Comparison of ENCODE assay signal across 8 mouse cellular contexts in genomic region chr5:135149820-135150178, GRCm38 (mm10). TPM values are rescaled to one million over a fixed set of nuclear protein-coding genes. Genes with fewer than 3 reads are reported as not detected.
A peak's percentile ranks its signal among the peaks of the same experiment; 100 is the strongest.
DNase-seq lines count a peak whose midpoint lies in the region; ATAC-seq and TF ChIP-seq lines count a peak whose summit lies in the region.

No protein-coding gene starts in this region.

- H3K4me3 ChIP-seq in kidney, postnatal 0 days (replicated peaks; ENCODE audit: low read depth, low read length): peak overlapping the region; percentile 63
- H3K4me3 ChIP-seq in cortical plate, adult 2 months (ENCODE audit: insufficient read depth, low read length): peak overlapping the region; percentile 62
- H3K4me3 ChIP-seq in hindbrain, embryonic 15.5 days: peak overlapping the region; percentile 79
- peak overlapping the region; percentile 81 for H3K4me3 ChIP-seq in midbrain, embryonic 16.5 days (ENCODE audit: low read depth, low read length)

- no peak overlapping the region for H3K27ac ChIP-seq in kidney, postnatal 0 days
- H3K27ac ChIP-seq in cortical plate, adult 2 months (ENCODE audit: insufficient read depth, low read length): 0 out of 2 replicates have a peak overlapping the region, but pooled peaks have one; percentile 24
- peak overlapping the region; percentile 83 for H3K27ac ChIP-seq in hindbrain, embryonic 15.5 days (replicated peaks)
- peak overlapping the region; percentile 77 for H3K27ac ChIP-seq in midbrain, embryonic 16.5 days (ENCODE audit: low read length)

- no peak for TF ChIP-seq CTCF in kidney, postnatal 0 days (IDR thresholded peaks at IDR 0.05; ENCODE audit: low read depth)
- no peak for TF ChIP-seq CTCF in cortical plate, adult 2 months (IDR thresholded peaks at IDR 0.05; ENCODE audit: extremely low read depth, insufficient read depth, low read length)

- peak overlapping the region; percentile 75 for H3K4me2 ChIP-seq in kidney, postnatal 0 days (ENCODE audit: low read length)
- peak overlapping the region; percentile 69 for H3K4me2 ChIP-seq in hindbrain, embryonic 15.5 days
- peak overlapping the region; percentile 89 for H3K4me2 ChIP-seq in midbrain, embryonic 16.5 days (ENCODE audit: low read length)

- TF ChIP-seq POLR2A in cortical plate, adult 2 months (IDR thresholded peaks at IDR 0.05; ENCODE audit: extremely low read depth, insufficient read depth, low read length): no peak

- no peaks in the 10 kb centered on the region; the same call in 1 of the 2 replicates for H3K4me1 ChIP-seq in kidney, postnatal 0 days (replicated peaks; ENCODE audit: insufficient read depth, low read length)
- no peaks in the 10 kb centered on the region; the same call in 1 of the 2 replicates for H3K4me1 ChIP-seq in cortical plate, adult 2 months (ENCODE audit: control insufficient read depth, insufficient read depth, low read length)
- peaks cover 16% of the 10 kb centered on the region; the same call in 1 of the 2 replicates for H3K4me1 ChIP-seq in hindbrain, embryonic 15.5 days (replicated peaks)
- H3K4me1 ChIP-seq in midbrain, embryonic 16.5 days (ENCODE audit: control insufficient read depth, insufficient read depth, low read length): peaks cover 12% of the 10 kb centered on the region

- no peak for ATAC-seq in kidney, postnatal 0 days (replicated peaks; ENCODE audit: low FRiP score, low read depth)
- no peak for ATAC-seq in hindbrain, embryonic 15.5 days (ENCODE audit: low FRiP score, low read depth)
- ATAC-seq in midbrain, embryonic 16.5 days: no peak

- no peaks in the 10 kb centered on the region for H3K27me3 ChIP-seq in kidney, postnatal 0 days (ENCODE audit: insufficient read depth, low read length)
- H3K27me3 ChIP-seq in hindbrain, embryonic 15.5 days: no peaks in the 10 kb centered on the region
- no peaks in the 10 kb centered on the region for H3K27me3 ChIP-seq in midbrain, embryonic 16.5 days (ENCODE audit: control insufficient read depth, insufficient read depth, low read depth, low read length)

- peak overlapping the region; percentile 61 for H3K9ac ChIP-seq in kidney, postnatal 0 days (ENCODE audit: low read depth, low read length)
- H3K9ac ChIP-seq in hindbrain, embryonic 15.5 days: peak overlapping the region; percentile 65
- peak overlapping the region; percentile 80 for H3K9ac ChIP-seq in midbrain, embryonic 16.5 days (ENCODE audit: low read depth, low read length)

- DNase-seq in kidney, postnatal 0 days (ENCODE audit: low spot score): no peak
- no peak for DNase-seq in kidney, adult 8-10 months
- no peak for DNase-seq in right cerebral cortex, postnatal 10 days (ENCODE audit: low spot score in 2 of 2)
- no peak for DNase-seq in cerebellum, postnatal 10 days
- DNase-seq in gastrocnemius, adult 8-10 months (ENCODE audit: low spot score in 2 of 2): no peak

- under 1% methylated on average over 23 of the region's 23 CpGs for WGBS in kidney, postnatal 0 days
- WGBS in hindbrain, embryonic 15.5 days: 0% methylated on average over 22 of the region's 23 CpGs
- under 1% methylated on average over 23 of the region's 23 CpGs for WGBS in midbrain, embryonic 16.5 days

- peaks cover 10% of the 10 kb centered on the region for H3K36me3 ChIP-seq in kidney, postnatal 0 days (ENCODE audit: insufficient read depth, low read length)
- peaks cover 5% of the 10 kb centered on the region; the same call in 1 of the 2 replicates for H3K36me3 ChIP-seq in hindbrain, embryonic 15.5 days
- H3K36me3 ChIP-seq in midbrain, embryonic 16.5 days (ENCODE audit: control insufficient read depth, insufficient read depth, low read length): peaks cover 5% of the 10 kb centered on the region; the same call in 1 of the 2 replicates

- no peaks in the 10 kb centered on the region for H3K9me3 ChIP-seq in kidney, postnatal 0 days (replicated peaks; ENCODE audit: low read length)
- no peaks in the 10 kb centered on the region for H3K9me3 ChIP-seq in hindbrain, embryonic 15.5 days
- no peaks in the 10 kb centered on the region for H3K9me3 ChIP-seq in midbrain, embryonic 16.5 days (replicated peaks; ENCODE audit: control insufficient read depth, low read length, poor library complexity, severe bottlenecking)

RNA-seq across cellular contexts. Expression of gene Tbl2, which starts 0.3 kb away (rescaled TPM):
- polyA plus RNA-seq in kidney, postnatal 0 days (2015; fragmentation: Nextera tagmentation; extraction: Ambion mirVana): 14.5 and 17.4 TPM in 2 replicates
- 11.7 and 11.9 TPM in 2 replicates for polyA plus RNA-seq in cortical plate, adult 2 months (2012; rRNA removed)
- 13.9 and 16.0 TPM in 2 replicates for polyA plus RNA-seq in hindbrain, embryonic 15.5 days (2015; fragmentation: Nextera tagmentation; extraction: Ambion mirVana)
- 12.9 and 14.5 TPM in 2 replicates for polyA plus RNA-seq in midbrain, embryonic 16.5 days (2015; fragmentation: Nextera tagmentation; extraction: Ambion mirVana)
- 10 to 100 TPM in 1 of 4 experiments, 1 to 10 TPM in 3; 8.5 to 12.2 (median 8.9) TPM for total RNA-seq in gastrocnemius, adult 8-10 months (2022)

RNA-seq across cellular contexts. Expression of gene Bcl7b, which starts 18.3 kb away (rescaled TPM):
- 58.8 and 65.6 TPM in 2 replicates for polyA plus RNA-seq in kidney, postnatal 0 days (2015; fragmentation: Nextera tagmentation; extraction: Ambion mirVana)
- 43.7 and 45.3 TPM in 2 replicates for polyA plus RNA-seq in cortical plate, adult 2 months (2012; rRNA removed)
- polyA plus RNA-seq in hindbrain, embryonic 15.5 days (2015; fragmentation: Nextera tagmentation; extraction: Ambion mirVana): 38.4 and 41.4 TPM in 2 replicates
- polyA plus RNA-seq in midbrain, embryonic 16.5 days (2015; fragmentation: Nextera tagmentation; extraction: Ambion mirVana): 40.4 TPM in 2 replicates
- 10 to 100 TPM; 25.2 to 34.5 (median 28.4) TPM for total RNA-seq in gastrocnemius, adult 8-10 months (2022)

RNA-seq across cellular contexts. Expression of gene Baz1b, which starts 37.3 kb away (rescaled TPM):
- polyA plus RNA-seq in kidney, postnatal 0 days (2015; fragmentation: Nextera tagmentation; extraction: Ambion mirVana): 22.6 and 22.9 TPM in 2 replicates
- 58.4 and 61.7 TPM in 2 replicates for polyA plus RNA-seq in cortical plate, adult 2 months (2012; rRNA removed)
- 26.6 and 28.9 TPM in 2 replicates for polyA plus RNA-seq in hindbrain, embryonic 15.5 days (2015; fragmentation: Nextera tagmentation; extraction: Ambion mirVana)
- 19.5 and 26.8 TPM in 2 replicates for polyA plus RNA-seq in midbrain, embryonic 16.5 days (2015; fragmentation: Nextera tagmentation; extraction: Ambion mirVana)
- 10 to 100 TPM; 34.2 to 36.5 (median 35.3) TPM for total RNA-seq in gastrocnemius, adult 8-10 months (2022)
